Mouse (Mus musculus) midbrain, embryonic 14.5 days (tissue): ENCODE data around the gene Csnk2b. TPM values are rescaled to one million over a fixed set of nuclear protein-coding genes. Genes with fewer than 3 reads are reported as not detected.

Source experiments
- ATAC-seq: fragments of 200-750 bp; cut with Nextera tagmentation; 2 replicates; pipeline ENCODE4 v1.8.0; 2017; ENCODE audit warnings: moderate number of reproducible peaks, moderate library complexity; ENCODE audit not compliant: low FRiP score, low TSS enrichment
- DNase-seq: peaks from one replicate; pipeline ENCODE4 v3.0.0-alpha.2; 2015
- H3K27ac ChIP-seq: fragments of 300-500 bp; sonication (generic); replicated peaks from 2 replicates; pipeline ENCODE4 v1.5.1; 2014; ENCODE audit warnings: mild to moderate bottlenecking, low read depth, low read length, moderate library complexity
- H3K27me3 ChIP-seq: fragments of 300-500 bp; sonication (generic); 2 replicates; pipeline ENCODE4 v1.6.1; 2014; ENCODE audit warnings: low read length, control low read depth, mixed read lengths; ENCODE audit not compliant: control insufficient read depth, insufficient read depth
- H3K36me3 ChIP-seq: fragments of 300-500 bp; sonication (generic); 2 replicates; pipeline ENCODE4 v1.6.1; 2014; ENCODE audit warnings: low read length, control low read depth; ENCODE audit not compliant: control insufficient read depth, insufficient read depth
- H3K4me1 ChIP-seq: fragments of 300-500 bp; sonication (generic); 2 replicates; pipeline ENCODE4 v1.6.1; 2014; ENCODE audit warnings: mild to moderate bottlenecking, antibody characterized with exemption, low read length, control low read depth; ENCODE audit not compliant: control insufficient read depth, insufficient read depth
- H3K4me2 ChIP-seq: fragments of 300-500 bp; sonication (generic); 2 replicates; pipeline ENCODE4 v1.6.1; 2014; ENCODE audit warnings: mild to moderate bottlenecking, low read length, moderate library complexity
- H3K4me3 ChIP-seq: fragments of 300-500 bp; sonication (generic); replicated peaks from 2 replicates; pipeline ENCODE4 v1.5.1; 2014; ENCODE audit warnings: low read depth, low read length
- H3K9ac ChIP-seq: fragments of 300-500 bp; sonication (generic); replicated peaks from 2 replicates; pipeline ENCODE4 v1.6.1; 2014; ENCODE audit warnings: mild to moderate bottlenecking, low read length, moderate library complexity
- H3K9me3 ChIP-seq: fragments of 300-500 bp; sonication (generic); 2 replicates; pipeline ENCODE4 v1.6.1; 2016; ENCODE audit warnings: low read length, control low read depth, mixed read lengths; ENCODE audit not compliant: control insufficient read depth
- WGBS: fragments of 180-500 bp; shearing (Covaris S2); extraction: QIAGEN DNeasy Blood & Tissue Kit; methylation state at CpG from one replicate; pipeline ENCODE4 v1.1.7; 2014; 5-methylcytosine and 5-hydroxymethylcytosine counted together
- polyA plus RNA-seq: library from polyadenylated mRNA; unstranded; fragments of >200 nt; fragmentation: Nextera tagmentation; extraction: Ambion mirVana; gene quantifications from 2 replicates; pipeline ENCODE4 v1.2.1, GENCODE M21; 2014

Csnk2b gene
- polyA plus RNA-seq, 1 experiment from 2014 or later = 334 TPM

GRCm38 (mm10) chr17:35080710-35081109 lies 41.1 kb downstream of the Csnk2b start:
- no peaks in the 10 kb centered on the region for H3K4me1 ChIP-seq
- ATAC-seq (no peak), DNase-seq (no peak)
- H3K27ac ChIP-seq = no peak overlapping the region
- no peaks in the 10 kb centered on the region for H3K36me3 ChIP-seq
- H3K9ac ChIP-seq = no peak overlapping the region
- no peak overlapping the region for H3K4me3 ChIP-seq
- H3K27me3 ChIP-seq = no peaks in the 10 kb centered on the region
- H3K9me3 ChIP-seq = no peaks in the 10 kb centered on the region
- H3K4me2 ChIP-seq = no peak overlapping the region
- WGBS = 81% methylated on average over 4 of the region's 4 CpGs

DNA sequence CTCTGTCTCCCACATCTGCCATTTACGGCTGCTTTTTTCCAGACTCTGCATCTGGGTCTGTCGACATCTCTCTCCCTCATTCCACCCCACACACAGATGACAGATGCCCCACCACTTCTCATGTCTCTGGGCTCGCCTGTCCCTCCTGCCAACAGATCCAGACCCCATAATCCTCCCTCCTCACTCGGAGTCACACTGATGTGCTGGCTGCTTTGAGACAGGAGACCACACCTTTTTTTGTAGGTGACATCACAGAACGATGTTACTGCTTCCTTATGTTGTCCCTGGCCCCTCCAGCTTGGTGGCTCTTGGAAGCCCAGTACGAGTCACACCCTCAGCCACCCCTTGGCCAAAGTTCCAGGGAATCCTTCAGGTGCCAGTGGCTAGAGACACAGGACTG lies 41.6 kb downstream of the Csnk2b start:
- Histone ChIP-seq H3K4me1 (no peaks in the 10 kb centered on the region), H3K9me3 (no peaks in the 10 kb centered on the region), H3K4me3 (no peak overlapping the region), H3K27ac (no peak overlapping the region), H3K36me3 (no peaks in the 10 kb centered on the region), H3K4me2 (no peak overlapping the region), H3K27me3 (no peaks in the 10 kb centered on the region), H3K9ac (no peak overlapping the region)
- 57% methylated on average over 6 of the region's 6 CpGs for WGBS
- no peak for DNase-seq
- ATAC-seq = no peak

GRCm38 (mm10) chr17:35079778-35080177 lies 42.1 kb downstream of the Csnk2b start:
- H3K9ac ChIP-seq = no peak overlapping the region
- 68% methylated on average over 9 of the region's 9 CpGs for WGBS
- no peak overlapping the region for H3K4me3 ChIP-seq
- no peaks in the 10 kb centered on the region for H3K9me3 ChIP-seq
- H3K4me2 ChIP-seq = no peak overlapping the region
- no peak for ATAC-seq
- H3K27me3 ChIP-seq = no peaks in the 10 kb centered on the region
- no peak for DNase-seq
- no peaks in the 10 kb centered on the region for H3K36me3 ChIP-seq
- H3K27ac ChIP-seq = no peak overlapping the region
- no peaks in the 10 kb centered on the region for H3K4me1 ChIP-seq

DNA sequence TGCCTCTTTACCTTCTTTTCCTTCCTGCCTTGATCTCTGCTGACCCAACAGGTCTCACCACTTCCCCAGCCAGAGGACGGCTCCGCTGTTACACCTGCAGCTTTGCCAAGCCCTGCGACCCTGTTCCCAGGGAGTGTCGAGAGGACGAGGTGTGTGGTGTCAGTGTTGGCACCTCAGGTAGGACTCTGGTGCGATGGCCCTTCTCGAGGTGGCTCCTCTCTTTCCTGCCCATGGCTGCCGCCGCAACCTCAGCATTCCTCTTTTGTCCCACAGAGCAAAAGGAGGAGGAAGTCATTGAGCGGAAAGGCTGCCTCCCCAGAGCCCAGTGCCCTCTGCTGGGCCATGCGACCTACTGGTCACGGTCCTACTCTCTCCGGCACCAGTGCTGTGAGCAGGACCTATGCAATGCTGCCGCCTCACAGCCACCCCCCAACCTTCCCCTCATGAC lies 44.0 kb downstream of the Csnk2b start, which contains the start of gene Ly6g6d:
Gene Ly6g6d, minus strand, starts transcription at position 280 of the 448 bp plus-strand sequence.
- 8% methylated on average over 14 of the region's 14 CpGs for WGBS
- no peak within 1 kb of the TSS for H3K27ac ChIP-seq
- H3K27me3 ChIP-seq = no peaks in the 10 kb centered on the region
- DNase-seq = peak; percentile 46
- no peaks in the 10 kb centered on the region for H3K9me3 ChIP-seq
- H3K36me3 ChIP-seq = no peaks in the 10 kb centered on the region
- no peak for ATAC-seq
- no peak within 1 kb of the TSS; the same call in 1 of the 2 replicates for H3K9ac ChIP-seq
- peak within 1 kb of the TSS; percentile 47 for H3K4me2 ChIP-seq
- no peaks in the 10 kb centered on the region for H3K4me1 ChIP-seq
- no peak within 1 kb of the TSS for H3K4me3 ChIP-seq

DNA sequence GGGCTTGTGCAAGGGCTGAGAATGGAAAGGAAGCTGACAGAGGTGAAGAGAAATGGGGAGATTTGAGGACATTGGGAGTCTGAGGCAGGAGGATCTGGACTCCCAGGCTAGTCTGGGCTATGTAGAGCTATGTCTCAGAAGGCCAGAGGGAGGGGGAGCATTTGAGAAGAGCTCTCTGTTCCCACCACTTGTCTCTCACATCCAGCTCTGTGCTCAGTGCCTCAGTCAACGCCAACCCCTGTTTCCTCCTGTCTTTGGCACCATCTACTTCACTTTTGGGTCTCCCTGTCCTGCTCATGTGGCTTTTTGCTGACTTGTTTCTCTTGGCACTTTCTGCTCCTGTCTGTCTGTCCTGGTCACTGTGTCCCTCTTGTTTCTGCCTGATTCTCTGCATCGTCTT lies 44.6 kb downstream of the Csnk2b start:
- Histone ChIP-seq H3K36me3 (no peaks in the 10 kb centered on the region), H3K27ac (no peak overlapping the region), H3K9me3 (no peaks in the 10 kb centered on the region), H3K9ac (no peak overlapping the region), H3K27me3 (no peaks in the 10 kb centered on the region), H3K4me2 (peak overlapping the region; percentile 47), H3K4me3 (no peak overlapping the region), H3K4me1 (no peaks in the 10 kb centered on the region)
- DNase-seq (peak; percentile 15), ATAC-seq (no peak)
- 44% methylated on average over 2 of the region's 2 CpGs for WGBS

GRCm38 (mm10) chr17:35076507-35077176 lies 45.2 kb downstream of the Csnk2b start, which contains the start of gene Ly6g6e:
TSS of gene Ly6g6e (plus strand) at chr17:35076902.
- WGBS = 36% methylated on average over 10 of the region's 10 CpGs
- peak within 1 kb of the TSS; percentile 47 for H3K4me2 ChIP-seq
- H3K9me3 ChIP-seq = no peaks in the 10 kb centered on the region
- H3K9ac ChIP-seq = no peak within 1 kb of the TSS; the same call in 1 of the 2 replicates
- H3K4me1 ChIP-seq = no peaks in the 10 kb centered on the region
- DNase-seq (no peak), ATAC-seq (no peak)
- H3K36me3 ChIP-seq = no peaks in the 10 kb centered on the region
- H3K27me3 ChIP-seq = no peaks in the 10 kb centered on the region
- no peak within 1 kb of the TSS for H3K4me3 ChIP-seq
- no peak within 1 kb of the TSS for H3K27ac ChIP-seq

DNA sequence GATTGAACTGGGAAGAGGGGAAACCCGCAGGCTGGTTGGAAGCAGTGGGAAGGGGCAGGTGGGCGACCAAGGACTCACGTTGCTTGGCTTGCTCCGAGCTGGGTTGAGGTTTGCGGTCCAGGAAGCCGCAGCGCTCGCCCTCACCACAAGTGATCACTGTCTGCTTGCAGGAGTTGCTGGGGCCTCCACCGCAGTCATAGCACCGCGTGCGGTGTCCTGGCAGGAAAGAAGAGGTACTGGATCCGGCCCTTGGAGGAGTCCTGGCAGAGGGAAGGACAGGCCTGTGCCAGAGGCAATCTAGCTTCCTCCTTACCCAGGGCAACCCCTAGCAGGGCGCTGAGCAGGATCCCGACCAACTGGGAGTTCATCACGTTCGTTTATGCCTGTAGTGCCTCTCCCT lies 47.8 kb downstream of the Csnk2b start:
- 60% methylated on average over 17 of the region's 17 CpGs for WGBS
- Histone ChIP-seq H3K9me3 (no peaks in the 10 kb centered on the region), H3K27me3 (no peaks in the 10 kb centered on the region), H3K9ac (no peak overlapping the region), H3K36me3 (no peaks in the 10 kb centered on the region), H3K4me2 (no peak overlapping the region), H3K4me1 (no peaks in the 10 kb centered on the region), H3K27ac (no peak overlapping the region), H3K4me3 (no peak overlapping the region)
- DNase-seq = no peak
- ATAC-seq = no peak

DNA sequence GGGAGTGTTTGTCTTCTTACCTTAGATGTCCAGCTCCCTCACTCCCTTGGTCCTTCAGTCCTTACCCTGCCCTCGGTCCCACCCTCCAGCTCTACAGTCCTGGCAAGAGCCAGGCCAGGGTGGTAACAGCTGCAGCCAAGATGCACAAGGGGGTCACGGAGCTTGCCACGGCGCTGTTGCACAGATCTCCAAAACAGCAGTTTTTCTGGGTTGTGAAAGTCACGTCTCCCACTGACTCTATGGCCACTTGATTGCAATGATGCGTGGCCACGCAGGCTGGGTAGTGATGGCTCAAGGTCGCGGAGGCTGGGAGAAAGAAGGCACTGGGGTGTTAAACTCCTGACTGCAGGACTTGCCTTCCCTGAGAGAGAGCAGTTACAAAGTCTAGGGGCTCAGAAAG lies 50.4 kb downstream of the Csnk2b start:
- H3K4me3 ChIP-seq = no peak overlapping the region
- no peaks in the 10 kb centered on the region for H3K36me3 ChIP-seq
- 81% methylated on average over 9 of the region's 9 CpGs for WGBS
- ATAC-seq (no peak), DNase-seq (no peak)
- H3K4me1 ChIP-seq = no peaks in the 10 kb centered on the region
- H3K27ac ChIP-seq = no peak overlapping the region
- no peak overlapping the region for H3K4me2 ChIP-seq
- no peak overlapping the region for H3K9ac ChIP-seq
- no peaks in the 10 kb centered on the region for H3K9me3 ChIP-seq
- no peaks in the 10 kb centered on the region; the same call in 1 of the 2 replicates for H3K27me3 ChIP-seq

GRCm38 (mm10) chr17:35070556-35071229 lies 51.2 kb downstream of the Csnk2b start:
- H3K4me3 ChIP-seq = no peak overlapping the region
- H3K9me3 ChIP-seq = no peaks in the 10 kb centered on the region
- no peaks in the 10 kb centered on the region for H3K4me1 ChIP-seq
- H3K27ac ChIP-seq = no peak overlapping the region
- no peaks in the 10 kb centered on the region; the same call in 1 of the 2 replicates for H3K27me3 ChIP-seq
- no peak overlapping the region for H3K4me2 ChIP-seq
- DNase-seq = no peak
- no peaks in the 10 kb centered on the region for H3K36me3 ChIP-seq
- 68% methylated on average over 6 of the region's 6 CpGs for WGBS
- no peak overlapping the region for H3K9ac ChIP-seq
- ATAC-seq = no peak
